Mouse (Mus musculus): Measurements from ENCODE around the gene Lrrc63.

- TF ChIP-seq POLR2A (IDR thresholded peaks at IDR 0.05; ENCODE audit: borderline replicate concordance, extremely low read depth, low read depth, low read length) (no peak), CTCF (IDR thresholded peaks at IDR 0.05; ENCODE audit: insufficient read depth, low read length) (no peak)
These were observed 27.7 kb downstream of the Lrrc63 start for GRCm38 (mm10) chr14:75102956-75103355.

All from lung, adult 2 months (tissue).